Mouse (Mus musculus) G1E (cell line): ENCODE data around the gene Fscn2.

Source experiments
- CTCF ChIP-seq: IDR thresholded peaks from 2 replicates; pipeline ENCODE4 v1.5.1; 2012; ENCODE audit warnings: low read depth, low read length, inconsistent platforms, mixed read lengths
- GATA1 ChIP-seq: IDR thresholded peaks from 2 replicates; pipeline ENCODE4 v1.6.1; 2012; ENCODE audit warnings: borderline replicate concordance, low read length, inconsistent platforms, mixed read lengths
- GATA2 ChIP-seq: IDR thresholded peaks from 2 replicates; pipeline ENCODE4 v1.6.1; 2012; ENCODE audit warnings: low read depth, low read length, inconsistent platforms, borderline replicate concordance

DNA sequence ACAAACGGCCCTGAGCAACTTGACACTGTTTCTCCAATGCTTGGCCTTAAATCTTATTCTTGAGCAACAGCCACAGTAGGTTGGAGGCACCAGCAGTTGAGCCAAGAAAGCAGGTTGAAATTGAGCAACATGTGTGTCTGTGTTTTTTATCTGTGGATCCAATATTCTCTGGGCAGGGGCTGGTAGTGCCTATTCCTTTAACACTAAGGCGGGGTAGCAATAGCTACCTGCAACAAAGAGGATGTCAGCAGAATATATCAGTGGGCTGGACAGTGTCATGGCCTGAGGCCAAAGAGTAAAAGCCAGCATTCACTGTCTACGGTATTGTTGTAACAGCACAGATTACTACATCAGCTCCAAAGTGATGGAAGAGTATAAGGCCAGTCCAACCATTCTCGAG lies 34.3 kb downstream of the Fscn2 start:
- TF ChIP-seq CTCF (no peak), GATA2 (no peak), GATA1 (no peak)
